Mouse (Mus musculus) limb, embryonic 10.5 days (tissue): ENCODE results near the gene Zfp618. TPM values are rescaled to one million over a fixed set of nuclear protein-coding genes. Genes with fewer than 3 reads are reported as not detected.

Source experiments
- DNase-seq: peaks from one replicate; pipeline ENCODE4 v3.0.0-alpha.2; 2017; ENCODE audit warnings: low spot score
- H3K27ac ChIP-seq: fragments of 300-500 bp; sonication (generic); 2 replicates; pipeline ENCODE4 v1.5.1; 2016; ENCODE audit warnings: mild to moderate bottlenecking
- H3K27me3 ChIP-seq: fragments of 300-500 bp; sonication (generic); 2 replicates; pipeline ENCODE4 v1.6.1; 2016; ENCODE audit warnings: low read depth, mild to moderate bottlenecking; ENCODE audit not compliant: poor library complexity, severe bottlenecking
- H3K36me3 ChIP-seq: fragments of 300-500 bp; sonication (generic); 2 replicates; pipeline ENCODE4 v1.6.1; 2016; ENCODE audit warnings: mild to moderate bottlenecking, moderate library complexity
- H3K4me1 ChIP-seq: fragments of 300-500 bp; sonication (generic); 2 replicates; pipeline ENCODE4 v1.6.1; 2016
- H3K4me3 ChIP-seq: fragments of 300-500 bp; sonication (generic); 2 replicates; pipeline ENCODE4 v1.5.1; 2016; ENCODE audit warnings: mild to moderate bottlenecking, moderate library complexity
- H3K9me3 ChIP-seq: fragments of 300-500 bp; sonication (generic); replicated peaks from 2 replicates; pipeline ENCODE4 v1.6.1; 2016; ENCODE audit warnings: mild to moderate bottlenecking
- WGBS: fragments of 180-500 bp; shearing (Covaris S2); methylation state at CpG from one replicate; pipeline ENCODE4 v1.1.7; 2016; 5-methylcytosine and 5-hydroxymethylcytosine counted together
- polyA plus RNA-seq: library from polyadenylated mRNA; unstranded; fragments of >200 nt; fragmentation: Nextera tagmentation; extraction: Ambion mirVana; gene quantifications from 2 replicates; pipeline ENCODE4 v1.2.1, GENCODE M21; 2016

Gene Zfp618
- polyA plus RNA-seq, 1 experiment from 2014 or later, result 35.7 TPM

- 92% methylated on average over 7 of the region's 7 CpGs for WGBS
- no peaks in the 10 kb centered on the region; the same call in 1 of the 2 replicates for H3K27me3 ChIP-seq
- H3K27ac ChIP-seq, result no peak overlapping the region
- H3K9me3 ChIP-seq, result no peaks in the 10 kb centered on the region
- no peaks in the 10 kb centered on the region for H3K36me3 ChIP-seq
- no peak overlapping the region for H3K4me3 ChIP-seq
- DNase-seq, result no peak
- no peaks in the 10 kb centered on the region for H3K4me1 ChIP-seq
Measured at GRCm38 (mm10) chr4:63158192-63158591, 192.8 kb downstream of the Zfp618 start.

GRCm38 (mm10) chr4:63158961-63159592, 193.7 kb downstream of the Zfp618 start:
- 22% methylated on average over 5 of the region's 5 CpGs for WGBS
- Histone ChIP-seq H3K36me3 (no peaks in the 10 kb centered on the region), H3K4me3 (no peak overlapping the region), H3K4me1 (no peaks in the 10 kb centered on the region), H3K27me3 (no peaks in the 10 kb centered on the region; the same call in 1 of the 2 replicates), H3K27ac (peak overlapping the region; percentile 19; the same call in 1 of the 2 replicates), H3K9me3 (no peaks in the 10 kb centered on the region)
- peak; percentile 85 for DNase-seq

GRCm38 (mm10) chr4:63165636-63166035, 200.3 kb downstream of the Zfp618 start:
- Histone ChIP-seq H3K27ac (no peak overlapping the region), H3K27me3 (peaks cover 16% of the 10 kb centered on the region), H3K9me3 (no peaks in the 10 kb centered on the region), H3K4me1 (no peaks in the 10 kb centered on the region), H3K36me3 (no peaks in the 10 kb centered on the region), H3K4me3 (no peak overlapping the region)
- DNase-seq, result no peak
- WGBS, result 92% methylated on average over 4 of the region's 4 CpGs

- Histone ChIP-seq H3K27me3 (peaks cover 22% of the 10 kb centered on the region), H3K27ac (no peak overlapping the region), H3K36me3 (no peaks in the 10 kb centered on the region), H3K4me1 (no peaks in the 10 kb centered on the region), H3K4me3 (no peak overlapping the region), H3K9me3 (no peaks in the 10 kb centered on the region)
- DNase-seq, result no peak
- 94% methylated on average over 5 of the region's 5 CpGs for WGBS
Measured at GRCm38 (mm10) chr4:63166323-63166722, 200.9 kb downstream of the Zfp618 start.

GRCm38 (mm10) chr4:63170061-63170460, 204.7 kb downstream of the Zfp618 start:
- Histone ChIP-seq H3K27me3 (peaks cover 37% of the 10 kb centered on the region), H3K36me3 (no peaks in the 10 kb centered on the region), H3K4me1 (no peaks in the 10 kb centered on the region), H3K9me3 (no peaks in the 10 kb centered on the region), H3K27ac (no peak overlapping the region), H3K4me3 (no peak overlapping the region)
- 87% methylated on average over 4 of the region's 4 CpGs for WGBS
- DNase-seq, result no peak

GRCm38 (mm10) chr4:63171122-63171521, 205.7 kb downstream of the Zfp618 start:
- no peaks in the 10 kb centered on the region for H3K36me3 ChIP-seq
- H3K4me1 ChIP-seq, result no peaks in the 10 kb centered on the region
- no peak for DNase-seq
- no peaks in the 10 kb centered on the region for H3K9me3 ChIP-seq
- H3K27me3 ChIP-seq, result peaks cover 37% of the 10 kb centered on the region
- no peak overlapping the region for H3K4me3 ChIP-seq
- no peak overlapping the region for H3K27ac ChIP-seq
- WGBS, result 40% methylated on average over 24 of the region's 24 CpGs

- Histone ChIP-seq H3K9me3 (no peaks in the 10 kb centered on the region), H3K36me3 (no peaks in the 10 kb centered on the region), H3K27ac (no peak within 1 kb of the TSS), H3K4me3 (no peak within 1 kb of the TSS), H3K27me3 (peaks cover 37% of the 10 kb centered on the region), H3K4me1 (no peaks in the 10 kb centered on the region)
- no peak for DNase-seq
- 78% methylated on average over 4 of the region's 4 CpGs for WGBS
Measured at GRCm38 (mm10) chr4:63171969-63172685, 206.8 kb downstream of the Zfp618 start, which contains the start of gene Kif12. Gene Kif12 (minus strand): TSS chr4:63172131.

- H3K4me1 ChIP-seq, result peaks cover 4% of the 10 kb centered on the region
- DNase-seq, result peak; percentile 77
- 0 out of 2 replicates have a peak, but pooled peaks cover 3% of the 10 kb centered on the region for H3K27me3 ChIP-seq
- H3K27ac ChIP-seq, result peak overlapping the region; percentile 30; the same call in 1 of the 2 replicates
- no peaks in the 10 kb centered on the region for H3K36me3 ChIP-seq
- H3K9me3 ChIP-seq, result no peaks in the 10 kb centered on the region
- no peak overlapping the region for H3K4me3 ChIP-seq
- WGBS, result 11% methylated on average over 5 of the region's 5 CpGs
Measured at GRCm38 (mm10) chr4:63181556-63181955, 216.2 kb downstream of the Zfp618 start.

- Histone ChIP-seq H3K9me3 (no peaks in the 10 kb centered on the region), H3K4me1 (peaks cover 14% of the 10 kb centered on the region), H3K4me3 (no peak overlapping the region), H3K27ac (peak overlapping the region; percentile 71), H3K36me3 (no peaks in the 10 kb centered on the region), H3K27me3 (0 out of 2 replicates have a peak, but pooled peaks cover 3% of the 10 kb centered on the region)
- DNase-seq, result peak; percentile 44
- 75% methylated on average over 21 of the region's 21 CpGs for WGBS
Measured at GRCm38 (mm10) chr4:63186281-63186870, 221.0 kb downstream of the Zfp618 start.

Other genes with a start within 250 kb of the Zfp618 start
- 0.19 and 0.35 TPM in 2 replicates for gene Ambp, start 189.2 kb downstream of the Zfp618 start, polyA plus RNA-seq
- gene Kif12, start 206.6 kb downstream of the Zfp618 start, polyA plus RNA-seq, result 0.08 and 0.29 TPM in 2 replicates
- gene Col27a1, start 248.4 kb downstream of the Zfp618 start, polyA plus RNA-seq, result 7.4 and 9.4 TPM in 2 replicates